Mouse (Mus musculus) induced T-regulatory cell, adult 2 months (primary cell): ENCODE measurements at regions not wholly inside any gene's neighbourhood (a gene's known extent, or its start where the extent isn't known, plus 50 kb on each side); places are given as distances from the start of the nearest gene placed in this dataset.

Experiments
- DNase-seq: peaks from one replicate; pipeline ENCODE4 v3.0.0-alpha.2; 2012; ENCODE audit warnings: low read depth

- no peak for DNase-seq
These were observed 88.9 kb upstream of the Bmper start for GRCm38 (mm10) chr9:23134006-23134405.

- no peak for DNase-seq
These were observed 88.3 kb upstream of the Bmper start for GRCm38 (mm10) chr9:23134421-23135118.

GRCm38 (mm10) chr9:23136511-23136910 is 86.4 kb upstream of the Bmper start:
- no peak for DNase-seq

GRCm38 (mm10) chr9:23137682-23138210 is 85.1 kb upstream of the Bmper start:
- no peak for DNase-seq

GRCm38 (mm10) chr9:23139580-23140162 is 83.2 kb upstream of the Bmper start:
- no peak for DNase-seq

- DNase-seq, result no peak
These were observed 78.6 kb upstream of the Bmper start for GRCm38 (mm10) chr9:23144281-23144680.

- DNase-seq, result no peak
These were observed 72.5 kb upstream of the Bmper start for GRCm38 (mm10) chr9:23150338-23150737.

- DNase-seq, result no peak
These were observed 72.0 kb upstream of the Bmper start for GRCm38 (mm10) chr9:23150874-23151273.

GRCm38 (mm10) chr9:23151953-23152490 is 70.9 kb upstream of the Bmper start:
- DNase-seq, result no peak

- DNase-seq, result no peak
These were observed 65.9 kb upstream of the Bmper start for GRCm38 (mm10) chr9:23156820-23157570.

GRCm38 (mm10) chr9:23158499-23158898 is 64.4 kb upstream of the Bmper start:
- DNase-seq, result no peak

GRCm38 (mm10) chr9:23161346-23161745 is 61.5 kb upstream of the Bmper start:
- no peak for DNase-seq

- no peak for DNase-seq
These were observed 55.8 kb upstream of the Bmper start for GRCm38 (mm10) chr9:23167056-23167591.

- DNase-seq, result no peak
These were observed 55.2 kb upstream of the Bmper start for GRCm38 (mm10) chr9:23167716-23168115.

- DNase-seq, result no peak
These were observed 54.7 kb upstream of the Bmper start for GRCm38 (mm10) chr9:23168149-23168548.

- no peak for DNase-seq
These were observed 51.5 kb upstream of the Bmper start for GRCm38 (mm10) chr9:23171361-23171760.
